Mouse (Mus musculus) CH12.LX (cell line): ENCODE results near the gene Pla1a.

Source experiments
- BHLHE40 ChIP-seq: IDR thresholded peaks from 2 replicates; pipeline ENCODE4 v1.6.1; 2011; ENCODE audit warnings: mild to moderate bottlenecking, low read depth, low read length, improper control_type of control experiment
- CTCF ChIP-seq, 2 experiments: IDR thresholded peaks in 1 of 2; conservative IDR thresholded peaks in 1 of 2; 2 replicates each; pipeline ENCODE4 v1.5.1; 2011 to 2012; ENCODE audit warnings: low read depth in 2 of 2, low read length in 2 of 2, improper control_type of control experiment in 1 of 2, inconsistent platforms in 1 of 2, mild to moderate bottlenecking in 1 of 2, moderate library complexity in 1 of 2
- E2F4 ChIP-seq: IDR thresholded peaks from 2 replicates; pipeline ENCODE4 v1.6.1; 2011; ENCODE audit warnings: low read depth, low read length, improper control_type of control experiment; ENCODE audit not compliant: insufficient replicate concordance
- ELF1 ChIP-seq: IDR thresholded peaks from 2 replicates; pipeline ENCODE4 v1.6.1; 2014; ENCODE audit warnings: low read depth, mild to moderate bottlenecking, inconsistent platforms, low read length, improper control_type of control experiment
- EP300 ChIP-seq: IDR thresholded peaks from 2 replicates; pipeline ENCODE4 v1.6.1; 2011; ENCODE audit warnings: low read length, improper control_type of control experiment
- KAT2A ChIP-seq: IDR thresholded peaks from 2 replicates; pipeline ENCODE4 v1.6.1; 2012; ENCODE audit warnings: low read length, improper control_type of control experiment, inconsistent platforms; ENCODE audit not compliant: insufficient replicate concordance
- MAFK ChIP-seq: IDR thresholded peaks from 2 replicates; pipeline ENCODE4 v1.6.1; 2011; ENCODE audit warnings: low read length, improper control_type of control experiment; ENCODE audit not compliant: insufficient replicate concordance
- MXI1 ChIP-seq: IDR thresholded peaks from 2 replicates; pipeline ENCODE4 v1.6.1; 2011; ENCODE audit warnings: mild to moderate bottlenecking, low read depth, low read length, improper control_type of control experiment
- POLR2A ChIP-seq: IDR thresholded peaks from 2 replicates; pipeline ENCODE4 v1.6.1; 2011; ENCODE audit warnings: low read depth, mild to moderate bottlenecking, improper control_type of control experiment, low read length
- TCF12 ChIP-seq: IDR thresholded peaks from 2 replicates; pipeline ENCODE4 v1.6.1; 2014; ENCODE audit warnings: low read depth, mild to moderate bottlenecking, inconsistent platforms, low read length, improper control_type of control experiment
- ZKSCAN1 ChIP-seq: IDR thresholded peaks from 2 replicates; pipeline ENCODE4 v1.6.1; 2012; ENCODE audit warnings: low read depth, inconsistent platforms, low read length, improper control_type of control experiment, borderline replicate concordance

DNA sequence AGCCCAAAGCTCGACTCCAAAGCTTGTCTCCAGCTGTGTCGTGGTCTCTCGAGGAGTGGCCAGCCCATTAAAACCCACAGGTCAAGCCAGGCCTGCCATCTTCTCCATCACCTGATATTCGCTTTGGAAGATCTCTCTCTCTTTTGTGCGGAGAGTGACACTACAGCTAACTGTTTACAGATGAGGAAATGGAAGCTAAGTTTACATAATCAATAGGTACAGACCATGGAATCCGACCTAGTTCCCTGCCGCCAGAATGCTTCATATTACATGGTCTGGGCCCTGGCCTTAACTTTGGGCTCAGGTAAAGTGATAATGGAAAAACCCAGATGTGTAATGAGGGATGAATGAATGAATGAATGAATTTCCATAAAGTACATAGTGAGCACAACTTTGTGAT lies 17.8 kb upstream of the Pla1a start:
- TF ChIP-seq ELF1: no peak
- no peak for TF ChIP-seq MAFK
- TF ChIP-seq CTCF (conservative IDR thresholded peaks at IDR 0.05 in 1 of 2, IDR thresholded peaks at IDR 0.05 in 1 of 2; ENCODE audit: low read depth in 2 of 2, low read length in 2 of 2): no peak
- TF ChIP-seq POLR2A: no peak
- no peak for TF ChIP-seq E2F4
- TF ChIP-seq EP300: no peak
- no peak for TF ChIP-seq BHLHE40
- TF ChIP-seq TCF12: no peak
- TF ChIP-seq MXI1: no peak
- no peak for TF ChIP-seq ZKSCAN1
- TF ChIP-seq KAT2A: no peak
